Mouse (Mus musculus) lung, postnatal 0 days (tissue): ENCODE measurements around the gene Rnft2.

Experiments
- CTCF ChIP-seq: IDR thresholded peaks from 2 replicates; pipeline ENCODE4 v1.5.1; 2016; ENCODE audit warnings: antibody characterized with exemption, mild to moderate bottlenecking
- EP300 ChIP-seq: IDR thresholded peaks from 2 replicates; pipeline ENCODE4 v1.6.1; 2016; ENCODE audit warnings: antibody characterized with exemption, mild to moderate bottlenecking, control low read depth

DNA sequence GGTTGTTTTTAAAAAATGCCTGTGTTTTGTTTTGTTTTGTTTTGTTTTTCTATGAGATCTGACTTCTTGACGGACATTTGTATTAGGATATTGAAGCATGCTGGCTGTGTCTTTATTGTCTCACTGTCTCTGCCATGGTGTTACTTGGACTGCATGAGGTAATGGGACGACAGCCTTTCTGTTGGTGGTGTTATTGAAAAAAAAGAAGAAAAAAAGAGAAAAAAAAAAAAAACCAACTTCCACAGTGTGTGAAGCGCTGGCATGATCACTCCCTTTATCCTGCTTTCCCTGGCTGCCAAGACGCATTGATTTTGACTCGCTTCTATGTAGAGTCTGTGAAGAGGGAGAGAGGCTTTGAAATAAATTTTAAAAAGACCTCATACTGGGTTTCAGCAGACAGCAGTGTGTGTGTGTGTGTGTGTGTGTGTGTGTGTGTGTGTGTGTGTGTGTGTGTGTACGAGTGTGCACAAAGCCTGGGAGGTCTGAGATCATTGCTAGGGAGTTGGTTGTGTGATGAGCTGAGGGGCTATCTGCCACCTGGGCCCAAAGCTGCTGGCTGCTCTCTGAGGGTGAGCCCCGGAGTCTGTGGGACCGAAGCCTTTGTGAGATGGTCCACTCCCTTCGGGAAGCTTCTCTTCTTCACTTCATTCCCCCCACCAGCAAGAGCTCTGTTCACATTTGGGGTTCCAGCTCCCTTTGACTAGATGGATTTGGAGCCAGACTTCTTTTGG, 57.8 kb downstream of the Rnft2 start:
- no peak for TF ChIP-seq CTCF
- no peak for TF ChIP-seq EP300
